Comparison of ENCODE assay signal across 10 mouse cellular contexts in the genomic region with DNA sequence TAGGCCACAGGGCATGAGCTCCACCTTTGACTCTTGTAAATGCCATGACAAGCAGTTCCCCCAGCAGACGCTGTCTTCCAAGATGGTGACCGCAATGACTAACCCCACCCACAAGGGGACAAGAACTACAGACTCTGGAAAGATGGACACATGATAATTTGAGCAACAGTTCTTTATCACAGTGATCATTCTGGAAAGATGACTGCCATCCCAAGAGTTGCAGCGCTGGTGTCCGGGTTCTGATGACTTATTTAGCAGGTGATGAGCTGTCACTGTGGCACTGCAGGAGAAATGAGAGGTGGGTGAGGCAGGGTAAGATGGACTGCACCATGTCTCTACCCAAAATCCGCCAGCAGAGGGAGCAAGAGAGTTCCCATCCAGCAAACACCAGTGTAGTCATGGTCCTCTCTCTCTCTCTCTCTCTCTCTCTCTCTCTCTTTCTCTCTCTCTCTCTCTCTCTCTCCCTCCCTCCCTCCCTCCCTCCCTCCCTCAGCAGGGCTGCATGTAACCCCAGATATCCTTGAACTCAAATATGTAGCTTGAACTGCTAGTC. TPM values are rescaled to one million over a fixed set of nuclear protein-coding genes. Genes with fewer than 3 reads are reported as not detected.
DNase-seq lines count a peak whose midpoint lies in the region; ATAC-seq and TF ChIP-seq lines count a peak whose summit lies in the region.
"Had no signal": no experiment of that assay in that cellular context is flagged by ENCODE, and none has a peak within 500 bp of the region (broad histone marks: within the 10 kb centered on the region; RNA-seq: fewer than 3 reads in every experiment).

No protein-coding gene starts in this region.

- 0 out of 2 replicates have a peak, but pooled peaks cover 3% of the 10 kb centered on the region for H3K9me3 ChIP-seq in intestine, embryonic 14.5 days (ENCODE audit: control insufficient read depth, low read length)
- H3K9me3 ChIP-seq in intestine, embryonic 15.5 days: no peaks in the 10 kb centered on the region
- no peaks in the 10 kb centered on the region for H3K9me3 ChIP-seq in midbrain, embryonic 12.5 days
- H3K9me3 ChIP-seq: embryonic facial prominence, embryonic 15.5 days had no signal

- no peak for ATAC-seq in intestine, embryonic 14.5 days (replicated peaks; ENCODE audit: low FRiP score, low TSS enrichment, low read depth)
- ATAC-seq in intestine, embryonic 15.5 days: no peak
- ATAC-seq in midbrain, embryonic 12.5 days (ENCODE audit: low FRiP score, low read depth): peak; percentile 53

- WGBS in intestine, embryonic 14.5 days: 34% methylated on average over 5 of the region's 5 CpGs
- 38% methylated on average over 5 of the region's 5 CpGs for WGBS in intestine, embryonic 15.5 days
- WGBS in midbrain, embryonic 12.5 days: 45% methylated on average over 5 of the region's 5 CpGs

- no peak overlapping the region for H3K4me2 ChIP-seq in intestine, embryonic 14.5 days (ENCODE audit: low read length)
- H3K4me2 ChIP-seq in intestine, embryonic 15.5 days (replicated peaks): no peak overlapping the region
- H3K4me2 ChIP-seq in midbrain, embryonic 12.5 days (replicated peaks): no peak overlapping the region
- H3K4me2 ChIP-seq: embryonic facial prominence, embryonic 15.5 days had no signal

- no peaks in the 10 kb centered on the region; the same call in 1 of the 2 replicates for H3K27me3 ChIP-seq in intestine, embryonic 14.5 days (replicated peaks; ENCODE audit: control insufficient read depth, insufficient read depth, low read length)
- H3K27me3 ChIP-seq in intestine, embryonic 15.5 days (replicated peaks): no peaks in the 10 kb centered on the region
- H3K27me3 ChIP-seq in midbrain, embryonic 12.5 days: peaks cover 24% of the 10 kb centered on the region
- H3K27me3 ChIP-seq: embryonic facial prominence, embryonic 15.5 days had no signal

- intact Hi-C loops in heart, postnatal 10 days (cut with DNase I): loop anchor here (1.0 kb wide), 2 partner anchors 47 to 60 kb away; partner anchors contain the start of gene Pold1
- intact Hi-C loops in left cerebral cortex, postnatal 14 days (cut with DNase I): loop anchor here (2.0 to 5.0 kb wide), 3 partner anchors 47 to 151 kb away; partner anchors contain the start of gene Pold1

- no peaks in the 10 kb centered on the region for H3K36me3 ChIP-seq in intestine, embryonic 14.5 days (ENCODE audit: control insufficient read depth, insufficient read depth, low read length)
- no peaks in the 10 kb centered on the region for H3K36me3 ChIP-seq in intestine, embryonic 15.5 days
- no peaks in the 10 kb centered on the region for H3K36me3 ChIP-seq in midbrain, embryonic 12.5 days
- H3K36me3 ChIP-seq: embryonic facial prominence, embryonic 15.5 days had no signal

- peak; percentile 74 for TF ChIP-seq CTCF in cortical plate, adult 2 months (IDR thresholded peaks at IDR 0.05; ENCODE audit: extremely low read depth, insufficient read depth, low read length)

- no peak overlapping the region for H3K27ac ChIP-seq in intestine, embryonic 14.5 days (ENCODE audit: low read depth)
- H3K27ac ChIP-seq in intestine, embryonic 15.5 days: no peak overlapping the region
- no peak overlapping the region for H3K27ac ChIP-seq in cortical plate, adult 2 months (ENCODE audit: insufficient read depth, low read length)
- H3K27ac ChIP-seq in midbrain, embryonic 12.5 days (replicated peaks): no peak overlapping the region
- H3K27ac ChIP-seq: embryonic facial prominence, embryonic 15.5 days had no signal

- no peak overlapping the region for H3K9ac ChIP-seq in intestine, embryonic 14.5 days (ENCODE audit: low read length)
- no peak overlapping the region for H3K9ac ChIP-seq in intestine, embryonic 15.5 days
- H3K9ac ChIP-seq in midbrain, embryonic 12.5 days (replicated peaks): no peak overlapping the region
- H3K9ac ChIP-seq: embryonic facial prominence, embryonic 15.5 days had no signal

- H3K4me3 ChIP-seq in intestine, embryonic 14.5 days (ENCODE audit: low read depth, low read length): no peak overlapping the region
- H3K4me3 ChIP-seq in intestine, embryonic 15.5 days (replicated peaks): no peak overlapping the region
- no peak overlapping the region for H3K4me3 ChIP-seq in cortical plate, adult 2 months (ENCODE audit: insufficient read depth, low read length)
- H3K4me3 ChIP-seq in midbrain, embryonic 12.5 days: no peak overlapping the region
- H3K4me3 ChIP-seq: embryonic facial prominence, embryonic 15.5 days; myocyte had no signal

- no peak for TF ChIP-seq POLR2A in cortical plate, adult 2 months (IDR thresholded peaks at IDR 0.05; ENCODE audit: extremely low read depth, insufficient read depth, low read length)

- peak; percentile 87 for DNase-seq in intestine, embryonic 14.5 days (ENCODE audit: low spot score)
- DNase-seq in NIH3T3 (ENCODE audit: low read depth): peak; percentile 85
- DNase-seq in heart, postnatal 10 days: peak; percentile 68 to 82
- DNase-seq in left cerebral cortex, postnatal 14 days (ENCODE audit: low spot score in 2 of 2): peak; percentile 81 to 85
- peak; percentile 57 to 65 for DNase-seq in spleen, postnatal 36 days (ENCODE audit: low spot score in 2 of 2)

- no peaks in the 10 kb centered on the region; the same call in 1 of the 2 replicates for H3K4me1 ChIP-seq in intestine, embryonic 14.5 days (replicated peaks; ENCODE audit: control insufficient read depth, insufficient read depth, low read length)
- peaks cover 4% of the 10 kb centered on the region; the same call in 1 of the 2 replicates for H3K4me1 ChIP-seq in intestine, embryonic 15.5 days (replicated peaks)
- no peaks in the 10 kb centered on the region for H3K4me1 ChIP-seq in cortical plate, adult 2 months (ENCODE audit: control insufficient read depth, insufficient read depth, low read length)
- H3K4me1 ChIP-seq in midbrain, embryonic 12.5 days: peaks cover 6% of the 10 kb centered on the region

RNA-seq across cellular contexts. Expression of gene Fam71e1, which starts 5.3 kb away (rescaled TPM):
- polyA plus RNA-seq in intestine, embryonic 14.5 days (2014; fragmentation: Nextera tagmentation; extraction: Ambion mirVana): 10.2 and 11.5 TPM in 2 replicates
- polyA plus RNA-seq in intestine, embryonic 15.5 days (2015; fragmentation: Nextera tagmentation; extraction: Ambion mirVana): 6.5 and 9.2 TPM in 2 replicates
- polyA plus RNA-seq in cortical plate, adult 2 months (2012; rRNA removed): 27.0 and 29.4 TPM in 2 replicates
- total RNA-seq in heart, postnatal 10 days (2021): 1 to 10 TPM; 5.1 to 6.0 TPM
- total RNA-seq in left cerebral cortex, postnatal 14 days (2021): 10 to 100 TPM; 26.5 to 32.5 TPM
- polyA plus RNA-seq in midbrain, embryonic 12.5 days (2016; fragmentation: Nextera tagmentation; extraction: Ambion mirVana): 32.4 and 35.1 TPM in 2 replicates

RNA-seq across cellular contexts. Expression of gene Emc10, which starts 5.3 kb away (rescaled TPM):
- polyA plus RNA-seq in intestine, embryonic 14.5 days (2014; fragmentation: Nextera tagmentation; extraction: Ambion mirVana): 107 and 116 TPM in 2 replicates
- 97.0 and 102 TPM in 2 replicates for polyA plus RNA-seq in intestine, embryonic 15.5 days (2015; fragmentation: Nextera tagmentation; extraction: Ambion mirVana)
- polyA plus RNA-seq in cortical plate, adult 2 months (2012; rRNA removed): 297 and 308 TPM in 2 replicates
- 100 to 1,000 TPM; 101 to 102 TPM for total RNA-seq in heart, postnatal 10 days (2021)
- 100 to 1,000 TPM; 145 to 164 TPM for total RNA-seq in left cerebral cortex, postnatal 14 days (2021)
- polyA plus RNA-seq in midbrain, embryonic 12.5 days (2016; fragmentation: Nextera tagmentation; extraction: Ambion mirVana): 132 and 136 TPM in 2 replicates

RNA-seq across cellular contexts. Expression of gene Mybpc2, which starts 22.8 kb away (rescaled TPM):
- polyA plus RNA-seq in intestine, embryonic 14.5 days (2014; fragmentation: Nextera tagmentation; extraction: Ambion mirVana): 0.28 and 0.32 TPM in 2 replicates
- 0.14 and 0.36 TPM in 2 replicates for polyA plus RNA-seq in intestine, embryonic 15.5 days (2015; fragmentation: Nextera tagmentation; extraction: Ambion mirVana)
- polyA plus RNA-seq in cortical plate, adult 2 months (2012; rRNA removed): 0.04 and 0.06 TPM in 2 replicates
- 10 to 100 TPM; 16.3 to 22.2 TPM for total RNA-seq in heart, postnatal 10 days (2021)
- total RNA-seq in left cerebral cortex, postnatal 14 days (2021): under 1 TPM in 1 of 2 experiments, not detected in 1; 0.30 TPM
- 0.16 and 0.22 TPM in 2 replicates for polyA plus RNA-seq in midbrain, embryonic 12.5 days (2016; fragmentation: Nextera tagmentation; extraction: Ambion mirVana)

RNA-seq across cellular contexts. Expression of gene Spib, which starts 30.2 kb away (rescaled TPM):
- polyA plus RNA-seq in intestine, embryonic 14.5 days (2014; fragmentation: Nextera tagmentation; extraction: Ambion mirVana): 0.12 and 0.20 TPM in 2 replicates
- polyA plus RNA-seq in intestine, embryonic 15.5 days (2015; fragmentation: Nextera tagmentation; extraction: Ambion mirVana): 0.25 and 0.43 TPM in 2 replicates
- polyA plus RNA-seq in cortical plate, adult 2 months (2012; rRNA removed): 0.08 and 0.27 TPM in 2 replicates
- total RNA-seq in heart, postnatal 10 days (2021): 1 to 10 TPM; 1.1 to 1.3 TPM
- under 1 TPM in 1 of 2 experiments, not detected in 1; 0.15 TPM for total RNA-seq in left cerebral cortex, postnatal 14 days (2021)
- not detected in 2 replicates for polyA plus RNA-seq in midbrain, embryonic 12.5 days (2016; fragmentation: Nextera tagmentation; extraction: Ambion mirVana)

RNA-seq across cellular contexts. Expression of gene Josd2, which starts 33.9 kb away (rescaled TPM):
- 72.1 and 77.0 TPM in 2 replicates for polyA plus RNA-seq in intestine, embryonic 14.5 days (2014; fragmentation: Nextera tagmentation; extraction: Ambion mirVana)
- polyA plus RNA-seq in intestine, embryonic 15.5 days (2015; fragmentation: Nextera tagmentation; extraction: Ambion mirVana): 76.0 and 87.3 TPM in 2 replicates
- 232 and 256 TPM in 2 replicates for polyA plus RNA-seq in cortical plate, adult 2 months (2012; rRNA removed)
- 10 to 100 TPM; 70.3 to 79.0 TPM for total RNA-seq in heart, postnatal 10 days (2021)
- 10 to 100 TPM; 60.6 to 63.2 TPM for total RNA-seq in left cerebral cortex, postnatal 14 days (2021)
- polyA plus RNA-seq in midbrain, embryonic 12.5 days (2016; fragmentation: Nextera tagmentation; extraction: Ambion mirVana): 56.2 and 58.1 TPM in 2 replicates
